Mouse (Mus musculus): ENCODE measurements around the gene Spns3. TPM values are rescaled to one million over a fixed set of nuclear protein-coding genes. Genes with fewer than 3 reads are reported as not detected.

Gene Spns3
- polyA plus RNA-seq, 1 experiment from 2014 or later = 0.75 TPM

- no peak for ATAC-seq (ENCODE audit: low FRiP score, low TSS enrichment)
- no peak overlapping the region for H3K4me2 ChIP-seq (replicated peaks; ENCODE audit: low read depth)
- no peak overlapping the region for H3K27ac ChIP-seq (replicated peaks)
- no peak for TF ChIP-seq CTCF (IDR thresholded peaks at IDR 0.05; ENCODE audit: low read depth)
- TF ChIP-seq EP300 (optimal IDR thresholded peaks at IDR 0.05) = no peak
- H3K36me3 ChIP-seq (ENCODE audit: control insufficient read depth, insufficient read depth, low read length) = no peaks in the 10 kb centered on the region
- no peak overlapping the region for H3K9ac ChIP-seq (ENCODE audit: low read length)
- no peaks in the 10 kb centered on the region for H3K4me1 ChIP-seq (replicated peaks; ENCODE audit: control insufficient read depth, insufficient read depth)
- H3K9me3 ChIP-seq (ENCODE audit: control insufficient read depth, low read length) = no peaks in the 10 kb centered on the region
- DNase-seq (ENCODE audit: low spot score) = no peak
- no peaks in the 10 kb centered on the region for H3K27me3 ChIP-seq (ENCODE audit: control insufficient read depth, insufficient read depth, low read length)
- H3K4me3 ChIP-seq (ENCODE audit: low read depth, low read length) = no peak overlapping the region
- 52% methylated on average over 3 of the region's 3 CpGs for WGBS
Observed at GRCm38 (mm10) chr11:72519895-72520294, 30.4 kb downstream of the Spns3 start.

- no peak overlapping the region for H3K4me2 ChIP-seq (replicated peaks; ENCODE audit: low read depth)
- ATAC-seq (ENCODE audit: low FRiP score, low TSS enrichment) (no peak), DNase-seq (ENCODE audit: low spot score) (no peak)
- TF ChIP-seq CTCF (IDR thresholded peaks at IDR 0.05; ENCODE audit: low read depth) (no peak), EP300 (optimal IDR thresholded peaks at IDR 0.05) (no peak)
- no peak overlapping the region for H3K4me3 ChIP-seq (ENCODE audit: low read depth, low read length)
- H3K27me3 ChIP-seq (ENCODE audit: control insufficient read depth, insufficient read depth, low read length) = no peaks in the 10 kb centered on the region
- no peaks in the 10 kb centered on the region for H3K4me1 ChIP-seq (replicated peaks; ENCODE audit: control insufficient read depth, insufficient read depth)
- H3K27ac ChIP-seq (replicated peaks) = no peak overlapping the region
- WGBS = 66% methylated on average over 4 of the region's 4 CpGs
- no peaks in the 10 kb centered on the region for H3K36me3 ChIP-seq (ENCODE audit: control insufficient read depth, insufficient read depth, low read length)
- H3K9ac ChIP-seq (ENCODE audit: low read length) = no peak overlapping the region
- H3K9me3 ChIP-seq (ENCODE audit: control insufficient read depth, low read length) = no peaks in the 10 kb centered on the region
Observed at GRCm38 (mm10) chr11:72519189-72519588, 31.1 kb downstream of the Spns3 start.

- no peak for TF ChIP-seq EP300 (optimal IDR thresholded peaks at IDR 0.05)
- no peak for TF ChIP-seq CTCF (IDR thresholded peaks at IDR 0.05; ENCODE audit: low read depth)
Observed at GRCm38 (mm10) chr11:72518449-72518848, 31.9 kb downstream of the Spns3 start.

DNA sequence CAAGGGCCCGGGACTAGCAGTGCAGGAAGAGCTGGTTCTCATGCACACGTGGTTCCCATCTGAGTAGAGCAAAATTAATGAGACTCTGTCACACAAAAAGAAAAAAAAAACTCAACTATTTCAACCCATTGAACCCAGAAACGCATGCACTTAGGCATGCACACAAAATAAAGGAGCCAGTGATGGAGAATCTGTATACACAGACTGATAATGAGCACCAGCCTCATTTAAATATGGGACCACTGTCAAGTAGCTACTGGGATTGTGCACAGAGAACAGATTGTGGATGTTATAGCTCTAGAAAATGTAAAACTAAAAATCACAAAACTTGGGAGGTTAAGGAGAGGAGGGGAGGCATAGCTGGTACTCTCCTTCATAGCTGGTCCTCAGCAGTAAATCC lies 35.3 kb downstream of the Spns3 start:
- no peak overlapping the region for H3K4me3 ChIP-seq (ENCODE audit: low read depth, low read length)
- no peaks in the 10 kb centered on the region for H3K9me3 ChIP-seq (ENCODE audit: control insufficient read depth, low read length)
- ATAC-seq (ENCODE audit: low FRiP score, low TSS enrichment) (no peak), DNase-seq (ENCODE audit: low spot score) (no peak)
- no peak overlapping the region for H3K4me2 ChIP-seq (replicated peaks; ENCODE audit: low read depth)
- no peak overlapping the region for H3K27ac ChIP-seq (replicated peaks)
- H3K4me1 ChIP-seq (replicated peaks; ENCODE audit: control insufficient read depth, insufficient read depth) = no peaks in the 10 kb centered on the region
- no peaks in the 10 kb centered on the region for H3K27me3 ChIP-seq (ENCODE audit: control insufficient read depth, insufficient read depth, low read length)
- H3K9ac ChIP-seq (ENCODE audit: low read length) = no peak overlapping the region
- TF ChIP-seq CTCF (IDR thresholded peaks at IDR 0.05; ENCODE audit: low read depth) (no peak), EP300 (optimal IDR thresholded peaks at IDR 0.05) (no peak)
- no peaks in the 10 kb centered on the region for H3K36me3 ChIP-seq (ENCODE audit: control insufficient read depth, insufficient read depth, low read length)
- WGBS = 46% methylated on average over 3 of the region's 3 CpGs

More at GRCm38 (mm10) chr11:72518449-72518848, 31.9 kb downstream of the Spns3 start:
- 39% methylated on average over 2 of the region's 2 CpGs for whole genome bisulfite sequencing
- no peaks in the 10 kb centered on the region for H3K36me3 ChIP-seq (ENCODE audit: control insufficient read depth, insufficient read depth, low read length)
- no peak overlapping the region for H3K27ac ChIP-seq (replicated peaks)
- H3K4me3 ChIP-seq (ENCODE audit: low read depth, low read length) = no peak overlapping the region
- H3K9ac ChIP-seq (ENCODE audit: low read length) = no peak overlapping the region
- H3K4me2 ChIP-seq (replicated peaks; ENCODE audit: low read depth) = no peak overlapping the region
- no peak for ATAC-seq (ENCODE audit: low FRiP score, low TSS enrichment)
- H3K27me3 ChIP-seq (ENCODE audit: control insufficient read depth, insufficient read depth, low read length) = no peaks in the 10 kb centered on the region
- no peaks in the 10 kb centered on the region for H3K9me3 ChIP-seq (ENCODE audit: control insufficient read depth, low read length)
- H3K4me1 ChIP-seq (replicated peaks; ENCODE audit: control insufficient read depth, insufficient read depth) = no peaks in the 10 kb centered on the region
- DNase-seq (ENCODE audit: low spot score) = no peak

DNA sequence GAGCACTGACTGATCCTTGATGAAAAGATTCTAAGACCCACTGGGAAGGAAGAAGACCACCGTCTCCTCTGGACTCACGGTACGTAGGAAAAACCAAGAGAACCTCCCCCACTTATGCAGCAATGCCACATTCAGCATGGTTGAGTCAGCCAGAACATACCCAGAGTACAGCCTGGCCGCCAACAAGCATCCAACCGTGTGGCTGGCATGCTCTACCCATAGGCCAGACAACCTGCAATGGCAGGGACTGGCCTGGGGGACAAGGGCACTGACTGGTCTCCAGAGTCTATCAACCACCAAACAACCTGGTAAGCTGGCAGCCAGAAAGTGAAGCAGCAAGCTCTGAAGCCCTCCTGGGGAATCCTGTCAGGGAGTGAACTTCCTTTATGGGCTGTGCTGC lies 41.7 kb downstream of the Spns3 start:
- TF ChIP-seq CTCF (IDR thresholded peaks at IDR 0.05; ENCODE audit: low read depth) = no peak
- no peak for TF ChIP-seq EP300 (optimal IDR thresholded peaks at IDR 0.05)
- Histone ChIP-seq H3K9me3 (ENCODE audit: control insufficient read depth, low read length) (no peaks in the 10 kb centered on the region), H3K27ac (replicated peaks) (no peak overlapping the region), H3K4me3 (ENCODE audit: low read depth, low read length) (no peak overlapping the region), H3K9ac (ENCODE audit: low read length) (no peak overlapping the region), H3K27me3 (ENCODE audit: control insufficient read depth, insufficient read depth, low read length) (no peaks in the 10 kb centered on the region), H3K4me1 (replicated peaks; ENCODE audit: control insufficient read depth, insufficient read depth) (no peaks in the 10 kb centered on the region), H3K36me3 (ENCODE audit: control insufficient read depth, insufficient read depth, low read length) (no peaks in the 10 kb centered on the region), H3K4me2 (replicated peaks; ENCODE audit: low read depth) (no peak overlapping the region)
- DNase-seq (ENCODE audit: low spot score) = no peak
- 84% methylated on average over 5 of the region's 5 CpGs for WGBS
- no peak for ATAC-seq (ENCODE audit: low FRiP score, low TSS enrichment)

GRCm38 (mm10) chr11:72507651-72508050 lies 42.7 kb downstream of the Spns3 start:
- TF ChIP-seq EP300 (optimal IDR thresholded peaks at IDR 0.05) = no peak
- TF ChIP-seq CTCF (IDR thresholded peaks at IDR 0.05; ENCODE audit: low read depth) = no peak
- ATAC-seq (ENCODE audit: low FRiP score, low TSS enrichment) (no peak), DNase-seq (ENCODE audit: low spot score) (no peak)
- Histone ChIP-seq H3K4me1 (replicated peaks; ENCODE audit: control insufficient read depth, insufficient read depth) (no peaks in the 10 kb centered on the region), H3K9me3 (ENCODE audit: control insufficient read depth, low read length) (no peaks in the 10 kb centered on the region), H3K27ac (replicated peaks) (no peak overlapping the region), H3K9ac (ENCODE audit: low read length) (no peak overlapping the region), H3K4me2 (replicated peaks; ENCODE audit: low read depth) (no peak overlapping the region), H3K36me3 (ENCODE audit: control insufficient read depth, insufficient read depth, low read length) (no peaks in the 10 kb centered on the region), H3K4me3 (ENCODE audit: low read depth, low read length) (no peak overlapping the region), H3K27me3 (ENCODE audit: control insufficient read depth, insufficient read depth, low read length) (no peaks in the 10 kb centered on the region)
